In the genomic region with DNA sequence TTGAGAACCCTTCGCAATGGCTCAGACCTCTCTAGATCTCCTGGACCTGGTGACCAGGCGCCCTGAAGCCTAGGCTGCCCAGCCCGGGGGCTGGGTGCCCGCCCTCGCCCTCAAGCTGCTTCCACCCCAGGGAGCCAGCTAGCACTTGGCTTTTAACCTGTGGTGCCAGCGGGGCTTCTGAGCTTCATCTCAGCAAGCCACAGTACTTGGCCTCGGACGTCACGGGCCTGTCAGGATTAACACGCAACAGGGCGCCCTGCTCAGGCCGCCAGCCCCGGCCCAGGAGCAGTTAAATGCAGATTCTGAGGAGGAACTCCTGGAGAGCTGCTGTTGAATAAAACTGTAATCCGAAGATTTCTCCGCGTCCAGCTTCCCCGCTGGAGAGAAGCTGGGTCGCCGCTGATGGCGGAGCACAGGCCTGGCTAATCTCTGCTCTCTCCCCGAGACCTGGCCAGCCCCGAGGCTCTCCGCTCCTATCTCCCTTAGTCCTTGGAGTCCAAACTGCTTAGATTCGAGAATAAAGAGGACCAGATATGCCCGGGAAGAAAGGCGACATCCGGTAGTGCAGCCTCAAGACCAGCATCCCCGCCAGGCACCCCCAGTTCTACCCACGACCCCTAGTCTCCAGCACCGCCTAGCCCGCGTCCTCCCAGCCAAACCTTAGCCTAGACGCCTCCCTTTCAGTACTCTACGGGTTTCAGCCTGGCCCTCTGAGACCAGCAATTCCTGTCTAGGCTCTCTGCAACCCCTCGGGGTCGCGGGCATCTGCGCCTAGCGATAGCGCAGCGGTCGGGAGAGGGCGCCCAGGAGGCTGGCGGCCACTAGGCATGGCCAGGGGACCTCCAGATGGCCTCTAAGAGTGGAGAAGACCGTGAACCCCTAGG, we compare ENCODE assay signal across 9 mouse cellular contexts. TPM values are rescaled to one million over a fixed set of nuclear protein-coding genes. Genes with fewer than 3 reads are reported as not detected.
A peak's percentile ranks its signal among the peaks of the same experiment; 100 is the strongest.
DNase-seq lines count a peak whose midpoint lies in the region; ATAC-seq and TF ChIP-seq lines count a peak whose summit lies in the region.
"Had no signal": no experiment of that assay in that cellular context is flagged by ENCODE, and none has a peak within 500 bp of the region (broad histone marks: within the 10 kb centered on the region; RNA-seq: fewer than 3 reads in every experiment).

No protein-coding gene starts in this region.

- H3K27ac ChIP-seq in lung, embryonic 14.5 days (ENCODE audit: low read depth), result peak overlapping the region; percentile 100
- peak overlapping the region; percentile 55; the same call in 1 of the 2 replicates for H3K27ac ChIP-seq in liver, embryonic 11.5 days (ENCODE audit: low read depth, low read length)
- peak overlapping the region; percentile 80 for H3K27ac ChIP-seq in neural tube, embryonic 15.5 days (replicated peaks)

- DNase-seq in lung, embryonic 14.5 days, result peak; percentile 58
- no peak for DNase-seq in lung, postnatal 25 days (ENCODE audit: low spot score)
- DNase-seq in embryo, embryonic 9.5 days (ENCODE audit: extremely low spot score), result peak; percentile 68
- peak; percentile 67 to 72 for DNase-seq in heart, postnatal 10 days
- DNase-seq in liver, embryonic 11.5 days (ENCODE audit: low spot score), result peak; percentile 39
- DNase-seq in left cerebral cortex, postnatal 36 days (ENCODE audit: low spot score in 2 of 2), result no peak
- DNase-seq in thymus, postnatal 14 days, result no peak

- H3K27me3 ChIP-seq in lung, embryonic 14.5 days (ENCODE audit: insufficient read depth, low read length), result no peaks in the 10 kb centered on the region
- H3K27me3 ChIP-seq in liver, embryonic 11.5 days (replicated peaks; ENCODE audit: control insufficient read depth, insufficient read depth, low read length), result no peaks in the 10 kb centered on the region
- no peaks in the 10 kb centered on the region for H3K27me3 ChIP-seq in neural tube, embryonic 15.5 days (replicated peaks)

- H3K36me3 ChIP-seq in lung, embryonic 14.5 days (ENCODE audit: insufficient read depth), result peaks cover 57% of the 10 kb centered on the region
- H3K36me3 ChIP-seq in liver, embryonic 11.5 days (ENCODE audit: control insufficient read depth, insufficient read depth, low read length), result 0 out of 2 replicates have a peak, but pooled peaks cover 2% of the 10 kb centered on the region
- no peaks in the 10 kb centered on the region for H3K36me3 ChIP-seq in neural tube, embryonic 15.5 days
- H3K36me3 ChIP-seq: G1E had no signal

- TF ChIP-seq CTCF in lung, embryonic 14.5 days (IDR thresholded peaks at IDR 0.05; ENCODE audit: low read depth), result peak; percentile 31; the same call in 1 of the 2 replicates

- H3K4me1 ChIP-seq in lung, embryonic 14.5 days (ENCODE audit: insufficient read depth), result peaks cover 9% of the 10 kb centered on the region; the same call in 1 of the 2 replicates
- H3K4me1 ChIP-seq in liver, embryonic 11.5 days (replicated peaks; ENCODE audit: control insufficient read depth, insufficient read depth, low read length), result peaks cover 16% of the 10 kb centered on the region
- H3K4me1 ChIP-seq in neural tube, embryonic 15.5 days, result peaks cover 55% of the 10 kb centered on the region

- H3K9ac ChIP-seq in lung, embryonic 14.5 days, result peak overlapping the region; percentile 86
- H3K9ac ChIP-seq in liver, embryonic 11.5 days (ENCODE audit: low read depth, low read length), result peak overlapping the region; percentile 35
- H3K9ac ChIP-seq in neural tube, embryonic 15.5 days (replicated peaks), result peak overlapping the region; percentile 47

- no peaks in the 10 kb centered on the region for H3K9me3 ChIP-seq in lung, embryonic 14.5 days (ENCODE audit: low read depth, low read length)
- H3K9me3 ChIP-seq in liver, embryonic 11.5 days (ENCODE audit: control insufficient read depth, low read length), result no peaks in the 10 kb centered on the region
- H3K9me3 ChIP-seq in neural tube, embryonic 15.5 days (replicated peaks), result no peaks in the 10 kb centered on the region
- H3K9me3 ChIP-seq: G1E had no signal

- intact Hi-C loops in heart, postnatal 10 days (cut with DNase I), result no loop called here
- intact Hi-C loops in left cerebral cortex, postnatal 36 days (cut with DNase I), result no loop called here

- peak overlapping the region; percentile 62 for H3K4me2 ChIP-seq in lung, embryonic 14.5 days
- H3K4me2 ChIP-seq in liver, embryonic 11.5 days, result peak overlapping the region; percentile 35
- H3K4me2 ChIP-seq in neural tube, embryonic 15.5 days, result peak overlapping the region; percentile 87

- H3K4me3 ChIP-seq in lung, embryonic 14.5 days (ENCODE audit: low read depth, low read length), result peak overlapping the region; percentile 62
- peak overlapping the region; percentile 5; the same call in 1 of the 2 replicates for H3K4me3 ChIP-seq in liver, embryonic 11.5 days (ENCODE audit: low read depth, low read length)
- H3K4me3 ChIP-seq in neural tube, embryonic 15.5 days (replicated peaks), result peak overlapping the region; percentile 35

- WGBS in lung, embryonic 14.5 days, result 25% methylated on average over 45 of the region's 45 CpGs
- 53% methylated on average over 45 of the region's 45 CpGs for WGBS in liver, embryonic 11.5 days
- 10% methylated on average over 45 of the region's 45 CpGs for WGBS in neural tube, embryonic 15.5 days

- ATAC-seq in lung, embryonic 14.5 days (ENCODE audit: insufficient read depth), result no peak
- ATAC-seq in liver, embryonic 11.5 days (replicated peaks; ENCODE audit: low FRiP score), result peak; percentile 53
- peak; percentile 45 for ATAC-seq in neural tube, embryonic 15.5 days (ENCODE audit: low FRiP score)

RNA-seq across cellular contexts. Expression of a gene that starts 11.0 kb away (rescaled TPM):
- 122 and 132 TPM in 2 replicates for polyA plus RNA-seq in lung, embryonic 14.5 days (2014; fragmentation: Nextera tagmentation; extraction: Ambion mirVana)
- total RNA-seq in heart, postnatal 10 days (2021), result 10 to 100 TPM; 26.9 to 44.1 TPM
- polyA plus RNA-seq in liver, embryonic 11.5 days (2014; fragmentation: Nextera tagmentation; extraction: Ambion mirVana), result 44.7 and 46.6 TPM in 2 replicates
- 156 and 166 TPM in 2 replicates for polyA plus RNA-seq in neural tube, embryonic 15.5 days (2015; fragmentation: Nextera tagmentation; extraction: Ambion mirVana)
- 1 to 10 TPM; 4.6 to 7.0 TPM for total RNA-seq in left cerebral cortex, postnatal 36 days (2021)

Comparison
In these comparisons a context has a peak if more than half of its experiments do, and no peak if none do; other contexts are left out.
1. DNase-seq: peak in lung, embryonic 14.5 days (single experiment), embryo, embryonic 9.5 days (single experiment), heart, postnatal 10 days (2 of 2) and liver, embryonic 11.5 days (single experiment); none in lung, postnatal 25 days (single experiment), left cerebral cortex, postnatal 36 days (0 of 2) and thymus, postnatal 14 days (single experiment).
2. H3K4me2 ChIP-seq: peak in every context shown above with its lines; median percentile 87 in neural tube, embryonic 15.5 days; 62 in lung, embryonic 14.5 days; 35 in liver, embryonic 11.5 days.
3. H3K4me3 ChIP-seq: peak in every context shown above with its lines; median percentile 62 in lung, embryonic 14.5 days; 35 in neural tube, embryonic 15.5 days; 5 in liver, embryonic 11.5 days.
4. H3K9ac ChIP-seq: peak in every context shown above with its lines; median percentile 86 in lung, embryonic 14.5 days; 47 in neural tube, embryonic 15.5 days; 35 in liver, embryonic 11.5 days.
5. Peak in every context shown above with its lines, with median percentiles within 50 percentile points of each other: H3K27ac ChIP-seq.